Mouse (Mus musculus) ES-Bruce4 (cell line): ENCODE measurements at regions not wholly inside any gene's neighbourhood (a gene's known extent, or its start where the extent isn't known, plus 50 kb on each side); places are given as distances from the start of the nearest gene placed in this dataset.

ENCODE experiments used
- CTCF ChIP-seq: IDR thresholded peaks from one replicate; pipeline ENCODE4 v1.8.1; 2011; ENCODE audit warnings: low read depth, low read length
- EP300 ChIP-seq: IDR thresholded peaks from 2 replicates; pipeline ENCODE4 v1.6.1; 2011; ENCODE audit warnings: low read depth, low read length; ENCODE audit not compliant: insufficient read depth
- POLR2A ChIP-seq: IDR thresholded peaks from one replicate; pipeline ENCODE4 v1.8.1; 2011; ENCODE audit warnings: low read length; ENCODE audit not compliant: insufficient read depth

- TF ChIP-seq EP300 (no peak), CTCF (no peak), POLR2A (no peak)
Observed at GRCm38 (mm10) chr5:100279474-100279873, 119.9 kb upstream of the Tmem150c start.
